Mouse (Mus musculus) hindbrain, postnatal 0 days (tissue): ENCODE data around the gene Myo1c. TPM values are rescaled to one million over a fixed set of nuclear protein-coding genes. Genes with fewer than 3 reads are reported as not detected.

Source experiments
- ATAC-seq: fragments of 200-750 bp; cut with Nextera tagmentation; 2 replicates; pipeline ENCODE4 v1.8.0; 2017; ENCODE audit warnings: mild to moderate bottlenecking, moderate TSS enrichment, moderate library complexity
- DNase-seq: peaks from one replicate; pipeline ENCODE4 v3.0.0-alpha.2; 2015; ENCODE audit warnings: low spot score
- H3K27ac ChIP-seq: fragments of 300-500 bp; sonication (generic); 2 replicates; pipeline ENCODE4 v1.5.1; 2014; ENCODE audit warnings: mild to moderate bottlenecking
- H3K27me3 ChIP-seq: fragments of 300-500 bp; sonication (generic); 2 replicates; pipeline ENCODE4 v1.6.1; 2014; ENCODE audit warnings: low read length, mixed read lengths; ENCODE audit not compliant: insufficient read depth
- H3K36me3 ChIP-seq: fragments of 300-500 bp; sonication (generic); 2 replicates; pipeline ENCODE4 v1.6.1; 2014; ENCODE audit warnings: low read length, mixed read lengths; ENCODE audit not compliant: insufficient read depth
- H3K4me1 ChIP-seq: fragments of 300-500 bp; sonication (generic); 2 replicates; pipeline ENCODE4 v1.6.1; 2014; ENCODE audit warnings: antibody characterized with exemption, low read length, mixed read lengths; ENCODE audit not compliant: insufficient read depth
- H3K4me2 ChIP-seq: fragments of 300-500 bp; sonication (generic); 2 replicates; pipeline ENCODE4 v1.6.1; 2014; ENCODE audit warnings: low read depth, mild to moderate bottlenecking, low read length, moderate library complexity, mixed read lengths
- H3K4me3 ChIP-seq: fragments of 300-500 bp; sonication (generic); 2 replicates; pipeline ENCODE4 v1.5.1; 2014; ENCODE audit warnings: low read length
- H3K9ac ChIP-seq: fragments of 300-500 bp; sonication (generic); replicated peaks from 2 replicates; pipeline ENCODE4 v1.6.1; 2014; ENCODE audit warnings: mild to moderate bottlenecking, low read length, moderate library complexity, mixed read lengths
- H3K9me3 ChIP-seq: fragments of 300-500 bp; sonication (generic); 2 replicates; pipeline ENCODE4 v1.6.1; 2016; ENCODE audit warnings: low read length, mixed read lengths
- CTCF ChIP-seq: IDR thresholded peaks from 2 replicates; pipeline ENCODE4 v1.5.1; 2016; ENCODE audit warnings: antibody characterized with exemption, control low read depth, low read depth
- WGBS: fragments of 180-500 bp; shearing (Covaris S2); extraction: QIAGEN DNeasy Blood & Tissue Kit; methylation state at CpG from one replicate; pipeline ENCODE4 v1.1.7; 2014; 5-methylcytosine and 5-hydroxymethylcytosine counted together
- polyA plus RNA-seq: library from polyadenylated mRNA; unstranded; fragments of >200 nt; fragmentation: Nextera tagmentation; extraction: Ambion mirVana; gene quantifications from 2 replicates; pipeline ENCODE4 v1.2.1, GENCODE M21; 2015
- total RNA-seq: library from RNA; depleted of rRNA; stranded (reverse); fragments of >200 nt; gene quantifications from 2 replicates; pipeline ENCODE4 v1.2.3, GENCODE M21; 2014

Myo1c gene
- total and polyA plus RNA-seq, 2 experiments from 2014 or later: 9.3 to 22.4 TPM

GRCm38 (mm10) chr11:75662131-75662530 lies 11.8 kb downstream of the Myo1c start:
- no peak overlapping the region for H3K4me2 ChIP-seq
- H3K36me3 ChIP-seq: peaks cover 23% of the 10 kb centered on the region; the same call in 1 of the 2 replicates
- 94% methylated on average over 7 of the region's 7 CpGs for WGBS
- ATAC-seq: no peak
- H3K4me3 ChIP-seq: no peak overlapping the region
- no peak for TF ChIP-seq CTCF
- H3K9me3 ChIP-seq: no peaks in the 10 kb centered on the region
- no peak for DNase-seq
- no peaks in the 10 kb centered on the region for H3K27me3 ChIP-seq
- no peak overlapping the region for H3K27ac ChIP-seq
- H3K4me1 ChIP-seq: no peaks in the 10 kb centered on the region
- no peak overlapping the region for H3K9ac ChIP-seq

- H3K36me3 ChIP-seq: peaks cover 43% of the 10 kb centered on the region; the same call in 1 of the 2 replicates
- H3K27me3 ChIP-seq: no peaks in the 10 kb centered on the region
- H3K4me3 ChIP-seq: no peak overlapping the region
- no peak for DNase-seq
- no peak overlapping the region for H3K4me2 ChIP-seq
- TF ChIP-seq CTCF: no peak
- H3K27ac ChIP-seq: no peak overlapping the region
- no peaks in the 10 kb centered on the region for H3K4me1 ChIP-seq
- H3K9me3 ChIP-seq: no peaks in the 10 kb centered on the region
- 91% methylated on average over 6 of the region's 6 CpGs for WGBS
- no peak for ATAC-seq
- no peak overlapping the region for H3K9ac ChIP-seq
These were observed 16.0 kb downstream of the Myo1c start for GRCm38 (mm10) chr11:75666296-75666695.

GRCm38 (mm10) chr11:75668621-75669020 lies 18.3 kb downstream of the Myo1c start:
- Histone ChIP-seq H3K27me3 (no peaks in the 10 kb centered on the region), H3K9ac (no peak overlapping the region), H3K27ac (no peak overlapping the region), H3K36me3 (peaks cover 41% of the 10 kb centered on the region), H3K9me3 (no peaks in the 10 kb centered on the region), H3K4me2 (no peak overlapping the region), H3K4me1 (no peaks in the 10 kb centered on the region), H3K4me3 (no peak overlapping the region)
- no peak for DNase-seq
- no peak for ATAC-seq
- WGBS: 82% methylated on average over 3 of the region's 3 CpGs
- no peak for TF ChIP-seq CTCF

- Histone ChIP-seq H3K4me1 (no peaks in the 10 kb centered on the region), H3K9ac (no peak overlapping the region), H3K36me3 (peaks cover 41% of the 10 kb centered on the region), H3K4me2 (no peak overlapping the region), H3K9me3 (no peaks in the 10 kb centered on the region), H3K27ac (no peak overlapping the region), H3K4me3 (no peak overlapping the region), H3K27me3 (no peaks in the 10 kb centered on the region)
- ATAC-seq (no peak), DNase-seq (no peak)
- TF ChIP-seq CTCF: no peak
- WGBS: 90% methylated on average over 11 of the region's 11 CpGs
These were observed 19.0 kb downstream of the Myo1c start for GRCm38 (mm10) chr11:75669176-75669852.

GRCm38 (mm10) chr11:75669853-75670200 lies 19.5 kb downstream of the Myo1c start:
- no peaks in the 10 kb centered on the region for H3K27me3 ChIP-seq
- H3K27ac ChIP-seq: no peak overlapping the region
- no peak overlapping the region for H3K4me3 ChIP-seq
- no peaks in the 10 kb centered on the region for H3K9me3 ChIP-seq
- no peak overlapping the region for H3K4me2 ChIP-seq
- peaks cover 41% of the 10 kb centered on the region for H3K36me3 ChIP-seq
- DNase-seq: no peak
- no peak for TF ChIP-seq CTCF
- no peak for ATAC-seq
- H3K9ac ChIP-seq: no peak overlapping the region
- no peaks in the 10 kb centered on the region for H3K4me1 ChIP-seq
- 90% methylated on average over 12 of the region's 12 CpGs for WGBS

GRCm38 (mm10) chr11:75671426-75672180 lies 21.3 kb downstream of the Myo1c start:
- Histone ChIP-seq H3K4me1 (no peaks in the 10 kb centered on the region), H3K9ac (no peak overlapping the region), H3K9me3 (no peaks in the 10 kb centered on the region), H3K4me2 (no peak overlapping the region), H3K27me3 (no peaks in the 10 kb centered on the region), H3K27ac (no peak overlapping the region), H3K36me3 (peaks cover 29% of the 10 kb centered on the region), H3K4me3 (no peak overlapping the region)
- DNase-seq (no peak), ATAC-seq (no peak)
- 80% methylated on average over 22 of the region's 22 CpGs for WGBS
- TF ChIP-seq CTCF: no peak

- peaks cover 24% of the 10 kb centered on the region for H3K36me3 ChIP-seq
- ATAC-seq: no peak
- H3K4me3 ChIP-seq: no peak overlapping the region
- H3K9ac ChIP-seq: no peak overlapping the region
- no peak for TF ChIP-seq CTCF
- H3K4me1 ChIP-seq: no peaks in the 10 kb centered on the region
- H3K27me3 ChIP-seq: no peaks in the 10 kb centered on the region
- no peaks in the 10 kb centered on the region for H3K9me3 ChIP-seq
- H3K4me2 ChIP-seq: no peak overlapping the region
- WGBS: 90% methylated on average over 5 of the region's 5 CpGs
- H3K27ac ChIP-seq: no peak overlapping the region
- no peak for DNase-seq
These were observed 23.1 kb downstream of the Myo1c start for GRCm38 (mm10) chr11:75673411-75673810.
